Mouse (Mus musculus) cortical plate, adult 2 months (tissue): ENCODE measurements around the gene Spint5.

Experiments
- CTCF ChIP-seq: fragments of 200-500 bp; IDR thresholded peaks from 2 replicates; pipeline ENCODE4 v1.5.1; 2011; ENCODE audit warnings: mild to moderate bottlenecking, control low read depth, low read length; ENCODE audit not compliant: insufficient read depth; ENCODE audit errors: extremely low read depth
- POLR2A ChIP-seq: fragments of 200-500 bp; IDR thresholded peaks from 2 replicates; pipeline ENCODE4 v1.6.1; 2011; ENCODE audit warnings: mild to moderate bottlenecking, low read length, control low read depth; ENCODE audit not compliant: insufficient read depth; ENCODE audit errors: extremely low read depth

GRCm38 (mm10) chr2:164745843-164746479 is 30.9 kb downstream of the Spint5 start, which contains the start of the genes Wfdc3 and Dnttip1:
- TF ChIP-seq CTCF (no peak), POLR2A (peak; percentile 80)
